Mouse (Mus musculus): Measurements from ENCODE around the gene Slc44a3. TPM values are rescaled to one million over a fixed set of nuclear protein-coding genes. Genes with fewer than 3 reads are reported as not detected.

Gene Slc44a3
- polyA plus RNA-seq, 1 experiment from 2014 or later: 2.4 TPM

- no peak overlapping the region for H3K4me3 ChIP-seq
- no peaks in the 10 kb centered on the region for H3K9me3 ChIP-seq
- H3K27ac ChIP-seq: no peak overlapping the region
- H3K4me1 ChIP-seq: peaks cover 13% of the 10 kb centered on the region
- no peaks in the 10 kb centered on the region for H3K36me3 ChIP-seq
- no peak for ATAC-seq (ENCODE audit: insufficient number of reproducible peaks, low FRiP score, low TSS enrichment, low read depth)
- no peak overlapping the region for H3K9ac ChIP-seq
- WGBS: 66% methylated on average over 10 of the region's 10 CpGs
- H3K27me3 ChIP-seq: no peaks in the 10 kb centered on the region; the same call in 1 of the 2 replicates
- H3K4me2 ChIP-seq: no peak overlapping the region
Measured at GRCm38 (mm10) chr3:121521633-121522125, 10.5 kb downstream of the Slc44a3 start.

GRCm38 (mm10) chr3:121521123-121521522 lies 11.1 kb downstream of the Slc44a3 start:
- no peaks in the 10 kb centered on the region for H3K36me3 ChIP-seq
- ATAC-seq (ENCODE audit: insufficient number of reproducible peaks, low FRiP score, low TSS enrichment, low read depth): no peak
- no peak overlapping the region for H3K27ac ChIP-seq
- WGBS: 71% methylated on average over 3 of the region's 3 CpGs
- no peaks in the 10 kb centered on the region; the same call in 1 of the 2 replicates for H3K27me3 ChIP-seq
- H3K4me1 ChIP-seq: peaks cover 7% of the 10 kb centered on the region
- H3K9me3 ChIP-seq: no peaks in the 10 kb centered on the region
- H3K4me3 ChIP-seq: no peak overlapping the region
- no peak overlapping the region for H3K9ac ChIP-seq
- H3K4me2 ChIP-seq: no peak overlapping the region

DNA sequence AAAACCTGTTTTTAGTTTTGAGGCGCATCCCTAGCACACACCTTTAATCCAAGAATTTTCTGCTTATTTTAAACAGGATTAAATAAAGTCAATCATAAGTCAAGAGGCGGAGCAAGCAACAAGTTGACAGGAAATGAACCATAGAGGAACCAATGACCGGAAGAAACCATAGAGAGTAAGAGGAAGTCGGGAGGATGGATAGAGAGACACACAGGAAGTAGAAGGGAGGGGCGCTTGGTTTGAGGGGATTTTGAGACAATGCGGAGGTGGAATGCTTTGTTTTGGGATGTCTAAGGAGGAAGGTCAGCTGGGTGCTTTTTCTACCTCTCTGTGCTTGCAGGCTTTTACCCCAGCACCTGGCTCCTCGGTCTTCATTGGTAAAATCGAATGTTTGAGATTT lies 15.2 kb downstream of the Slc44a3 start:
- H3K4me2 ChIP-seq: no peak overlapping the region
- H3K36me3 ChIP-seq: no peaks in the 10 kb centered on the region
- H3K4me1 ChIP-seq: no peaks in the 10 kb centered on the region
- 91% methylated on average over 8 of the region's 8 CpGs for WGBS
- no peak for ATAC-seq (ENCODE audit: insufficient number of reproducible peaks, low FRiP score, low TSS enrichment, low read depth)
- H3K9me3 ChIP-seq: no peaks in the 10 kb centered on the region
- H3K27me3 ChIP-seq: no peaks in the 10 kb centered on the region; the same call in 1 of the 2 replicates
- H3K27ac ChIP-seq: no peak overlapping the region
- no peak overlapping the region for H3K9ac ChIP-seq
- no peak overlapping the region for H3K4me3 ChIP-seq

DNA sequence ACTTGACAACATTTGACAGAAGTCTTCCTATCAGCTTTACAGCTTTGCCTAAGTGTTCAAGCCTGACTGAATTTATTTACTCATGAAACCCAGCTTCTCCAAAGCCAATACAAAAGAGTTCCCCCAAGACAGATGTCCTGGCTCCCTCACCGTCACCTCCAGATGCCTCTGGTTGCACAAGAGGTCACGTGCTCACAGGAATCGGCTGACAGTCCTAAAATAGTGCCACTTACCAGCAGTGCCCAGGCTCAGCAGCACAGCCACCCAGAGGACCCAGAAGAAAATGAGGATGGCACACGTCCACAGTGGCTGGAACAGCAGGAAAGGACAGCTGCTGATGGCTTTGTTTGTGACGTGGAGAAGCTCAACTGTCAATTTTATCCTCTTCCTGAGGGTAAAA lies 23.1 kb downstream of the Slc44a3 start:
- H3K4me3 ChIP-seq: no peak overlapping the region
- H3K27me3 ChIP-seq: no peaks in the 10 kb centered on the region
- no peak for ATAC-seq (ENCODE audit: insufficient number of reproducible peaks, low FRiP score, low TSS enrichment, low read depth)
- 57% methylated on average over 5 of the region's 5 CpGs for WGBS
- no peak overlapping the region for H3K27ac ChIP-seq
- no peaks in the 10 kb centered on the region for H3K36me3 ChIP-seq
- H3K4me2 ChIP-seq: no peak overlapping the region
- no peak overlapping the region for H3K9ac ChIP-seq
- H3K4me1 ChIP-seq: no peaks in the 10 kb centered on the region
- H3K9me3 ChIP-seq: no peaks in the 10 kb centered on the region

GRCm38 (mm10) chr3:121507678-121508077 lies 24.5 kb downstream of the Slc44a3 start:
- Histone ChIP-seq H3K4me3 (no peak overlapping the region), H3K36me3 (no peaks in the 10 kb centered on the region), H3K9ac (no peak overlapping the region), H3K27me3 (no peaks in the 10 kb centered on the region), H3K4me1 (no peaks in the 10 kb centered on the region), H3K9me3 (no peaks in the 10 kb centered on the region), H3K4me2 (no peak overlapping the region), H3K27ac (no peak overlapping the region)
- no peak for ATAC-seq (ENCODE audit: insufficient number of reproducible peaks, low FRiP score, low TSS enrichment, low read depth)
- 90% methylated on average over 14 of the region's 14 CpGs for WGBS

- WGBS: 82% methylated on average over 7 of the region's 7 CpGs
- H3K4me3 ChIP-seq: no peak overlapping the region
- ATAC-seq (ENCODE audit: insufficient number of reproducible peaks, low FRiP score, low TSS enrichment, low read depth): no peak
- no peaks in the 10 kb centered on the region for H3K4me1 ChIP-seq
- no peak overlapping the region for H3K9ac ChIP-seq
- H3K9me3 ChIP-seq: no peaks in the 10 kb centered on the region
- no peaks in the 10 kb centered on the region for H3K36me3 ChIP-seq
- H3K27ac ChIP-seq: no peak overlapping the region
- no peak overlapping the region for H3K4me2 ChIP-seq
- no peaks in the 10 kb centered on the region for H3K27me3 ChIP-seq
Measured at GRCm38 (mm10) chr3:121506756-121507155, 25.4 kb downstream of the Slc44a3 start.

DNA sequence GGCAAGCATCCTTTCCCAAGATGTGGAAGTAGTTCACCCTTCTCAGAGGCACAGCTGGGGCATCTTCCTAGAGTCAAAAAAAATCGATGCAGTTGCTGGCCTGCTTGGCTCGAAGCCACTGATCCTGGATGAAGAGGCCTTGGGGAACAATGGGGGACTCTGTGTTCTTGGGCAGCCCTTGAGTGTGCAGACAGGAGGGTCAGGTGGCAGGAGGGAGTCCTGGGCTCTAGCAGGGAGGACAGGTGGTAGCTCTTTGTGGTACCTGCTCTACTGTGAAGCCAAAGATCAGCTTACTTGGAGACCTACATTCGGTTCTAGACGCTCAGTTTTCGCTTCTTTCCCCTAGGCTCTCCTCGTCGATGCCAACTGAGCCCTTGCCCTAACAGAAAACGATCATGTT lies 26.0 kb downstream of the Slc44a3 start:
- Histone ChIP-seq H3K4me2 (no peak overlapping the region), H3K4me1 (no peaks in the 10 kb centered on the region), H3K9ac (no peak overlapping the region), H3K36me3 (no peaks in the 10 kb centered on the region), H3K4me3 (no peak overlapping the region), H3K27ac (no peak overlapping the region), H3K27me3 (no peaks in the 10 kb centered on the region), H3K9me3 (no peaks in the 10 kb centered on the region)
- no peak for ATAC-seq (ENCODE audit: insufficient number of reproducible peaks, low FRiP score, low TSS enrichment, low read depth)
- 85% methylated on average over 8 of the region's 8 CpGs for WGBS

DNA sequence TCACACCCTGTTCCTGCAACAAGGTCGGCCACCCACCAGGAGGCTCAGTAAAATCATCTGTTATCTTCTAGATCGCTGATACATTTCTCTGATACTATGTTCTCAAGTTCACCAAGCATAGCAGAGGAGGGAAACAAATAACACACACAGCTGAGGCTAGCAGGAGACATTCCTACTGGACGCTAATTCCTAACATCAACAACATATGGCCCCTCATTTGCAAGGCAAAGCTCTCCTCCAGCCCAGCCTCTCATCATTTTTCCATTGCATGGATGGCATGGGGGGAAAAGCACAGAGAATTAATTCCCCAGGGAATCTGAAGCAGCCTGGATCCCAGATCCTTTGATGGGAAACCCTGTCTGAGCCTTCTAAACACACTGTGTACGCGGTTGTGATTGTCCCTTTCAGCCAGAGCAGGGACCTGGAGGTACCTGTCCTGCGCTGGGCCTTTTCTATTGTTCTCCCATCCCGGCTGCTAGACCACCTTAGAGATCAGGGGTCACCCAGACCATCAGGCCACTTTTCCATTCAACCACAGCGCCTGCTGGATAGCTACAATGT lies 27.2 kb downstream of the Slc44a3 start:
- H3K9ac ChIP-seq: no peak overlapping the region
- 69% methylated on average over 8 of the region's 8 CpGs for WGBS

GRCm38 (mm10) chr3:121500734-121501133 lies 31.5 kb downstream of the Slc44a3 start:
- Histone ChIP-seq H3K27me3 (no peaks in the 10 kb centered on the region), H3K36me3 (no peaks in the 10 kb centered on the region), H3K4me1 (no peaks in the 10 kb centered on the region), H3K4me2 (no peak overlapping the region), H3K9me3 (no peaks in the 10 kb centered on the region), H3K9ac (no peak overlapping the region), H3K4me3 (no peak overlapping the region), H3K27ac (no peak overlapping the region)
- no peak for ATAC-seq (ENCODE audit: insufficient number of reproducible peaks, low FRiP score, low TSS enrichment, low read depth)
- 87% methylated on average over 5 of the region's 5 CpGs for WGBS

More for the DNA sequence above, 27.2 kb downstream of the Slc44a3 start:
- no peaks in the 10 kb centered on the region for H3K27me3 ChIP-seq
- H3K4me1 ChIP-seq: no peaks in the 10 kb centered on the region
- no peaks in the 10 kb centered on the region for H3K36me3 ChIP-seq
- no peak overlapping the region for H3K4me2 ChIP-seq
- no peak overlapping the region for H3K27ac ChIP-seq
- no peaks in the 10 kb centered on the region for H3K9me3 ChIP-seq
- ATAC-seq (ENCODE audit: insufficient number of reproducible peaks, low FRiP score, low TSS enrichment, low read depth): no peak
- H3K4me3 ChIP-seq: no peak overlapping the region

GRCm38 (mm10) chr3:121500225-121500624 lies 32.0 kb downstream of the Slc44a3 start:
- no peaks in the 10 kb centered on the region for H3K4me1 ChIP-seq
- H3K9me3 ChIP-seq: no peaks in the 10 kb centered on the region
- H3K27ac ChIP-seq: no peak overlapping the region
- H3K4me3 ChIP-seq: no peak overlapping the region
- no peak overlapping the region for H3K9ac ChIP-seq
- H3K4me2 ChIP-seq: no peak overlapping the region
- H3K27me3 ChIP-seq: no peaks in the 10 kb centered on the region
- H3K36me3 ChIP-seq: no peaks in the 10 kb centered on the region
- WGBS: 55% methylated on average over 10 of the region's 10 CpGs
- ATAC-seq (ENCODE audit: insufficient number of reproducible peaks, low FRiP score, low TSS enrichment, low read depth): no peak

DNA sequence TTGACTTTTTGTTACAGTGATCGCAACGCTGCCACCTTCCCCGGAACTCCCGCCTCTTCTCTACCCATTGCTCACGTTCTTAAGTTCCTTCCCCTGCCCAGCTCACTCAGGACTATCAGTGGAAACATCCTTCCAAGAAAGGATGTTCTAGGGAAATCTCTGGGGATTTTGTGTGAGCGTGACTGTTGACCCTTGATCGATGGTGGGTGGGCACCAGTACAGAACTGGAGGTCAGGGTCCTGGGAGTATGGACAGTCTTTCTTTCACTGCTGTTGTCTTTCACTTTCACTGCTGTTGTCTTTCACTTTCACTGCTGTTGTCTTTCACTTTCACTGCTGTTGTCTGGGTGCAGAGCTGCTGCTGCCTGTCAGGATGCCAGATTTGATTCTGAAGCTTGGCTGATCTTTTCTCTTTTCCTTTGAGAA lies 38.2 kb downstream of the Slc44a3 start:
- Histone ChIP-seq H3K27me3 (no peaks in the 10 kb centered on the region), H3K4me2 (no peak overlapping the region), H3K27ac (no peak overlapping the region), H3K9me3 (no peaks in the 10 kb centered on the region), H3K4me1 (peaks cover 22% of the 10 kb centered on the region), H3K4me3 (no peak overlapping the region), H3K36me3 (no peaks in the 10 kb centered on the region), H3K9ac (no peak overlapping the region)
- ATAC-seq (ENCODE audit: insufficient number of reproducible peaks, low FRiP score, low TSS enrichment, low read depth): no peak
- WGBS: 79% methylated on average over 7 of the region's 7 CpGs

DNA sequence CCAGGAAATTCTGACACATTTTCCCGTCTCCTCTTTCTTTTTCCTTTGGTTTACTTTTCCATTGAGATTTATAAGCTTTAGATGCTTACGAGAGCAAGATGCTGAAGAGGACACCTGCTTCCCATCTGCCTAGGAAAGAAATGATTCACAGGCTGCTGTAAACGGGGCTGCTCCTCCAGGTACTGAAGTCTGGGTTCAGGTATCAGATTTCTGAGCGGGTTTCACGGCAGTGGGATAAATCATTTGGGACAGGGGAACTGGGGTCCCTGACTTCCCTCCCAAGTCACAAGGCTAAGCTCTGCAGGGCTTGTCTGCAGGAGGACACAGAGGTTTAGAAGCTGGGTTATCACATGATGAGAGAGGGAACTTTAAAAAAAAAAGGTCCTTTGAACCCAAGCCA lies 40.2 kb downstream of the Slc44a3 start:
- Histone ChIP-seq H3K27ac (no peak overlapping the region), H3K4me2 (no peak overlapping the region), H3K9me3 (no peaks in the 10 kb centered on the region), H3K4me3 (no peak overlapping the region), H3K9ac (no peak overlapping the region), H3K36me3 (no peaks in the 10 kb centered on the region), H3K4me1 (peaks cover 25% of the 10 kb centered on the region), H3K27me3 (no peaks in the 10 kb centered on the region)
- no peak for ATAC-seq (ENCODE audit: insufficient number of reproducible peaks, low FRiP score, low TSS enrichment, low read depth)
- 19% methylated on average over 5 of the region's 5 CpGs for WGBS

DNA sequence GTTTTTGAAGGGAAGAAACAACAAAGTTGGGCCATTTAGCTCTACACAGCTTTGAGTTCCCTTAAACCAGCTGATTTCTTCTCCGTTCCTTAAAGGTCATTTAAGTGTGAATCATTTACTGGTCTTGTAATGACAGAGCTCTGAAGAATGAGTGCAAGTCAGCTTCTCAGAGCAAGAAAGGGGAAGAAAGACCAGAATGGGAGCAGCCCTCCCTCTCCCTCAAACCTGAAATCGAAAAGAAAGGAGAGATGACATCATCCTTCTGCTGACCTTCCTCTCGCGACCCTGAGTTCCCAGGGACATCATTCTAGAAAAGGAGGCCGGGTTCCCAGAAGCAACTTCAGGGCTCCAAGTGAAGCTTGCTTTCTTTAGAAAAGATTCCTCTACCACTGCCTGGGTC lies 41.3 kb downstream of the Slc44a3 start:
- Histone ChIP-seq H3K27me3 (no peaks in the 10 kb centered on the region), H3K9ac (no peak overlapping the region), H3K36me3 (no peaks in the 10 kb centered on the region), H3K4me3 (no peak overlapping the region), H3K27ac (no peak overlapping the region), H3K9me3 (no peaks in the 10 kb centered on the region), H3K4me2 (no peak overlapping the region), H3K4me1 (peaks cover 25% of the 10 kb centered on the region)
- 61% methylated on average over 5 of the region's 5 CpGs for WGBS
- ATAC-seq (ENCODE audit: insufficient number of reproducible peaks, low FRiP score, low TSS enrichment, low read depth): no peak

Data from limb, embryonic 15.5 days (tissue).